Mouse (Mus musculus) heart, postnatal 0 days (tissue): ENCODE measurements around the gene Klri1. TPM values are rescaled to one million over a fixed set of nuclear protein-coding genes. Genes with fewer than 3 reads are reported as not detected.
"Not testable (repeated sequence)": the region's sequence is repeated elsewhere in the genome, so short reads cannot be mapped to it uniquely, and the experiment has no call there.

Experiments
- ATAC-seq: fragments of 200-750 bp; cut with Nextera tagmentation; 2 replicates; pipeline ENCODE4 v1.8.0; 2017; ENCODE audit warnings: low read depth, moderate number of reproducible peaks, moderate library complexity; ENCODE audit not compliant: insufficient read depth
- DNase-seq: peaks from one replicate; pipeline ENCODE4 v3.0.0-alpha.2; 2016; ENCODE audit warnings: low spot score
- H3K27ac ChIP-seq: fragments of 300-500 bp; sonication (generic); 2 replicates; pipeline ENCODE4 v1.5.1; 2014; ENCODE audit warnings: low read depth, mild to moderate bottlenecking
- H3K27me3 ChIP-seq: fragments of 300-500 bp; sonication (generic); 2 replicates; pipeline ENCODE4 v1.6.1; 2014; ENCODE audit warnings: low read length, mixed read lengths; ENCODE audit not compliant: control insufficient read depth, insufficient read depth
- H3K36me3 ChIP-seq: fragments of 300-500 bp; sonication (generic); replicated peaks from 2 replicates; pipeline ENCODE4 v1.6.1; 2014; ENCODE audit warnings: low read length, mixed read lengths; ENCODE audit not compliant: control insufficient read depth, insufficient read depth
- H3K4me1 ChIP-seq: fragments of 300-500 bp; sonication (generic); 2 replicates; pipeline ENCODE4 v1.6.1; 2014; ENCODE audit warnings: antibody characterized with exemption; ENCODE audit not compliant: control insufficient read depth, insufficient read depth
- H3K4me2 ChIP-seq: fragments of 300-500 bp; sonication (generic); 2 replicates; pipeline ENCODE4 v1.6.1; 2014; ENCODE audit warnings: low read depth, mild to moderate bottlenecking, low read length, moderate library complexity
- H3K4me3 ChIP-seq: fragments of 300-500 bp; sonication (generic); 2 replicates; pipeline ENCODE4 v1.5.1; 2014; ENCODE audit warnings: low read depth, low read length
- H3K9ac ChIP-seq: fragments of 300-500 bp; sonication (generic); replicated peaks from 2 replicates; pipeline ENCODE4 v1.6.1; 2014; ENCODE audit warnings: low read depth, low read length, mixed read lengths
- H3K9me3 ChIP-seq: fragments of 300-500 bp; sonication (generic); replicated peaks from 2 replicates; pipeline ENCODE4 v1.6.1; 2016; ENCODE audit warnings: low read length; ENCODE audit not compliant: control insufficient read depth
- CTCF ChIP-seq: IDR thresholded peaks from 2 replicates; pipeline ENCODE4 v1.5.1; 2016; ENCODE audit warnings: antibody characterized with exemption, control low read depth, low read depth
- EP300 ChIP-seq: IDR thresholded peaks from 2 replicates; pipeline ENCODE4 v1.6.1; 2016; ENCODE audit warnings: antibody characterized with exemption, low read depth
- WGBS: fragments of 180-500 bp; shearing (Covaris S2); extraction: QIAGEN DNeasy Blood & Tissue Kit; methylation state at CpG from one replicate; pipeline ENCODE4 v1.1.7; 2014; 5-methylcytosine and 5-hydroxymethylcytosine counted together
- polyA plus RNA-seq: library from polyadenylated mRNA; unstranded; fragments of >200 nt; fragmentation: Nextera tagmentation; extraction: Ambion mirVana; gene quantifications from 2 replicates; pipeline ENCODE4 v1.2.1, GENCODE M21; 2015
- total RNA-seq: library from RNA; depleted of rRNA; stranded (reverse); fragments of >200 nt; gene quantifications from 2 replicates; pipeline ENCODE4 v1.2.3, GENCODE M21; 2014; ENCODE audit warnings: low replicate concordance

Klri1 gene
- total and polyA plus RNA-seq, 2 experiments from 2014 or later: not detected

- Histone ChIP-seq H3K27me3 (no peaks in the 10 kb centered on the region), H3K4me2 (no peak overlapping the region), H3K27ac (no peak overlapping the region), H3K4me3 (no peak overlapping the region), H3K9me3 (no peaks in the 10 kb centered on the region), H3K36me3 (no peaks in the 10 kb centered on the region), H3K4me1 (no peaks in the 10 kb centered on the region), H3K9ac (no peak overlapping the region)
- no peak for TF ChIP-seq EP300
- no peak for TF ChIP-seq CTCF
- 69% methylated on average over 1 of the region's 1 CpGs for WGBS
- ATAC-seq: no peak
- no peak for DNase-seq
These were observed 10.3 kb upstream of the Klri1 start for GRCm38 (mm10) chr6:129727237-129727636.

- TF ChIP-seq EP300: no peak
- no peak for TF ChIP-seq CTCF
- Histone ChIP-seq H3K4me2 (no peak overlapping the region), H3K27ac (no peak overlapping the region), H3K9ac (no peak overlapping the region), H3K9me3 (no peaks in the 10 kb centered on the region), H3K27me3 (no peaks in the 10 kb centered on the region), H3K4me1 (no peaks in the 10 kb centered on the region), H3K36me3 (no peaks in the 10 kb centered on the region), H3K4me3 (no peak overlapping the region)
- ATAC-seq (no peak), DNase-seq (no peak)
- 41% methylated on average over 1 of the region's 1 CpGs for WGBS
These were observed 4.5 kb upstream of the Klri1 start for GRCm38 (mm10) chr6:129721390-129721789.

GRCm38 (mm10) chr6:129720487-129720886 is 3.6 kb upstream of the Klri1 start:
- Histone ChIP-seq H3K27ac (no peak overlapping the region), H3K36me3 (no peaks in the 10 kb centered on the region), H3K4me2 (no peak overlapping the region), H3K9me3 (no peaks in the 10 kb centered on the region), H3K4me3 (no peak overlapping the region), H3K4me1 (no peaks in the 10 kb centered on the region), H3K27me3 (no peaks in the 10 kb centered on the region), H3K9ac (no peak overlapping the region)
- DNase-seq: no peak
- WGBS: 26% methylated on average over 3 of the region's 3 CpGs
- TF ChIP-seq CTCF: no peak
- no peak for TF ChIP-seq EP300
- no peak for ATAC-seq

- no peak for DNase-seq
- Histone ChIP-seq H3K27me3 (no peaks in the 10 kb centered on the region), H3K27ac (no peak overlapping the region), H3K9ac (no peak overlapping the region), H3K9me3 (no peaks in the 10 kb centered on the region), H3K4me1 (no peaks in the 10 kb centered on the region), H3K36me3 (no peaks in the 10 kb centered on the region), H3K4me2 (no peak overlapping the region), H3K4me3 (no peak overlapping the region)
- WGBS: 23% methylated on average over 1 of the region's 1 CpGs
- TF ChIP-seq EP300 (no peak), CTCF (no peak)
- ATAC-seq: no peak
These were observed 3.4 kb downstream of the Klri1 start for GRCm38 (mm10) chr6:129713566-129713965.

- WGBS: 44% methylated on average over 10 of the region's 10 CpGs
- H3K4me2 ChIP-seq, H3K27me3 ChIP-seq, H3K9ac ChIP-seq, H3K27ac ChIP-seq, DNase-seq, H3K4me1 ChIP-seq, H3K36me3 ChIP-seq, ATAC-seq, H3K4me3 ChIP-seq, H3K9me3 ChIP-seq: not testable (repeated sequence)
These were observed 25.5 kb downstream of the Klri1 start for GRCm38 (mm10) chr6:129691436-129691835.

GRCm38 (mm10) chr6:129680379-129680778 is 36.6 kb downstream of the Klri1 start:
- no peak overlapping the region for H3K27ac ChIP-seq
- WGBS: 29% methylated on average over 1 of the region's 1 CpGs
- 0 out of 2 replicates have a peak, but pooled peaks cover 2% of the 10 kb centered on the region for H3K9me3 ChIP-seq
- ATAC-seq (no peak), DNase-seq (no peak)
- no peak overlapping the region for H3K4me2 ChIP-seq
- no peaks in the 10 kb centered on the region for H3K4me1 ChIP-seq
- H3K9ac ChIP-seq: no peak overlapping the region
- TF ChIP-seq EP300 (no peak), CTCF (no peak)
- H3K27me3 ChIP-seq: no peaks in the 10 kb centered on the region
- no peak overlapping the region for H3K4me3 ChIP-seq
- no peaks in the 10 kb centered on the region for H3K36me3 ChIP-seq
